Mouse (Mus musculus): ENCODE measurements around the gene Gm19684.
"Not testable (repeated sequence)": the region's sequence is repeated elsewhere in the genome, so short reads cannot be mapped to it uniquely, and the experiment has no call there.

The Gm19684 gene

DNA sequence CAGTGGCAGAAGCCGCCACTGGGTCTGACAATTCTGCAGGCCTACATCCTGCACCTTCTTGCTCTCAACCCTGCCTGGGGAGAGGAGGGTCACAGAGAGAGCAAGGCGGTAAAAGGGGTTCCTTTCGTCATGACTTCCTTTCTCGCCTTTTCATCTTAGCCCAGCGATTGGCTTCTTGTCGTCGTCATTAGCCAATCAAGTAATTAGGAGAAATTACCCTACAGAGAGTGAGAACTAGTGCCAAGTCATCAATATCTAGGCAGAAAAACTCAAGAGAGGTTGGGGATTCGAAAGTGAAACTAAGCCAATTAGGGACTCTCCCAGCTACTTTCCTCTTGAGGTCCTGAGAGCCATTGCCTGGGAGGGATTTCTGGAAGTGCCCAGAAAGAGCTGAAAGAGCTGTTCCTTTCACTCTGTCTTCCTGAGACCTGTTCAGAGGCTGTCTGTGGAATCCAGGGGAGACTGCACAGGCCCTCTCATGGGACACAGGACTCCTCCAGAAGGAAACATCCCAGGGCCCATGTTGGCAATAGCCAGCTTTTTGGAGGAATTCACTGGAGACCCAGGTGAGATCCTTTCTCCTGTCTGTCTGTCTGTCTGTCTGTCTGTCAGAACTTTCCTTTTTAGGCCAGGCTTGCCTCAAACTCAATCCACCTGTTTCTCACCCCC, at the start of gene Gm19684:
Gm19684 (plus strand) TSS at position 327 of the 669 bp plus-strand sequence.
- DNase-seq, result peak; percentile 75

- not testable (repeated sequence) for DNase-seq
Observed at GRCm38 (mm10) chr17:36081901-36082300, 39.6 kb upstream of the Gm19684 start.

GRCm38 (mm10) chr17:36082519-36083232, 38.8 kb upstream of the Gm19684 start:
- not testable (repeated sequence) for DNase-seq

DNA sequence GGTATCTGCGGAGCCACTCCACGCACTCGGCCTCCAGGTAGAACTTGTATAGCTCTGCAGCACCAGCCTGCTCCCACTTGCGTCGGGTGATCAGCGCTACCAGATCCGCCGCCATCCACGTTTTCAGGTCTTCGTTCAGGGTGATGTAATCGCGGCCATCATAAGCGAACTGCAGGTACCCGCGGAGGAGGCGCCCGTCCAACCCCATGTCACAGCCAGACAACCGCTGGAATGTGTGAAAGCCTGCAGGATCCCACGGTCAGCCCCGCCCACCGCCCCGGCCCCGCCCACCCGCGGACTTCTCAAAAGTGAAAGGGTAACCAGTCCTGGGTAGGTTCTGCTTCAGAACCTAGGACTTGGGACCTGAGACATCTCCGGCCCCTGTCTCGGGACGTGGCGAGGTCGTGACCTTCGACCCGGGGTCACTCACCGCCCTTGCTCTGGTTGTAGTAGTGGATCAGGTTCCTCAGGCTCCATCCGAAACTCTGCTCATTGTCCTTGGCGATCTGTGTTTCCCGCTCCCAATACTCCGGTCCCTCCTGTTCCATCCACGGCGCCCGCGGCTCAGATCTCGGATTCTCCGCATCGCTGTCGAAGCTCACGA, 38.1 kb upstream of the Gm19684 start:
- peak; percentile 77 for DNase-seq

GRCm38 (mm10) chr17:36083870-36084451, 37.5 kb upstream of the Gm19684 start:
- DNase-seq, result no peak

- DNase-seq, result not testable (repeated sequence)
Observed at GRCm38 (mm10) chr17:36085976-36086375, 35.5 kb upstream of the Gm19684 start.

- not testable (repeated sequence) for DNase-seq
Observed at GRCm38 (mm10) chr17:36091933-36092332, 29.5 kb upstream of the Gm19684 start.

DNA sequence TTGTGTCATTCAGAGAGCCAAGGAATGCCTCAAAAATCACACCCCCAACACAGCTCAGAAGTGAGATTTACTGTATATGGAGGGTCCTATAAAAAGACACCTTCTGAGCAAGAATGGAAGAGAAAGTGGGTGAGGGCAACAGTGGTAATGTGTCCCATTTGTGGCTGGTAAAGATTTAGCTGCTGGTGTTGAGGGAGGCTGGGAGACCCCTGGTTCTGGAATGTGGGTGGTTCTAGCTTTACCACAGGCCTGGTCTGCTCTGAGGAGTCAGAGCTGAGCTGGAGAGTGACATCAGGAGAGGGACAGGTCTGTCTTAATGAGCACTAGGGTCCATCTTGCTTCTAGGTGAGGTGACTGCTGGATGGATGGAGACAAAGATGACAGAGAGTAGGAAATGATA, 29.0 kb upstream of the Gm19684 start:
- not testable (repeated sequence) for DNase-seq

- no peak for DNase-seq
Observed at GRCm38 (mm10) chr17:36093936-36094335, 27.5 kb upstream of the Gm19684 start.

DNA sequence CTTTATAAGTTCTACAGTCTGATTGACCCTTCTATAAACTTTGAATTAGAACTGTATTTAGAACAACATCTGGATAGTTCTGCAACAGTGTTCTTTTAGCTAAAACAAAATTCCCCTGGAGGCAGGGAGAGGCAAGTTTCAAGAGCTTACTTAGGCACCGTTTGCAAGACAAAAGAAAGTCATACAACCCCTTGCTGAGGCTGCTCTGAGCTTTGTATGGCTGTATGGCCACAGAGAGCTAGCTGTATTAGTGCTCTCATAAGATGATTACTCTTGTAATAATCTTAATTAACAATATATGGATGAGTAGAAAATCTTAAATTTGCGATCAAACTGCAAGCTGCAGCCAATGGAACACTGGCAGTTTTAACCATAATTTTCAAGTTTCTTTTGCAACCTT, 21.9 kb upstream of the Gm19684 start:
- DNase-seq, result not testable (repeated sequence)

- DNase-seq, result peak; percentile 70
Observed at GRCm38 (mm10) chr17:36102091-36102490, 19.4 kb upstream of the Gm19684 start.

GRCm38 (mm10) chr17:36110129-36110528, 11.3 kb upstream of the Gm19684 start:
- DNase-seq, result not testable (repeated sequence)

DNA sequence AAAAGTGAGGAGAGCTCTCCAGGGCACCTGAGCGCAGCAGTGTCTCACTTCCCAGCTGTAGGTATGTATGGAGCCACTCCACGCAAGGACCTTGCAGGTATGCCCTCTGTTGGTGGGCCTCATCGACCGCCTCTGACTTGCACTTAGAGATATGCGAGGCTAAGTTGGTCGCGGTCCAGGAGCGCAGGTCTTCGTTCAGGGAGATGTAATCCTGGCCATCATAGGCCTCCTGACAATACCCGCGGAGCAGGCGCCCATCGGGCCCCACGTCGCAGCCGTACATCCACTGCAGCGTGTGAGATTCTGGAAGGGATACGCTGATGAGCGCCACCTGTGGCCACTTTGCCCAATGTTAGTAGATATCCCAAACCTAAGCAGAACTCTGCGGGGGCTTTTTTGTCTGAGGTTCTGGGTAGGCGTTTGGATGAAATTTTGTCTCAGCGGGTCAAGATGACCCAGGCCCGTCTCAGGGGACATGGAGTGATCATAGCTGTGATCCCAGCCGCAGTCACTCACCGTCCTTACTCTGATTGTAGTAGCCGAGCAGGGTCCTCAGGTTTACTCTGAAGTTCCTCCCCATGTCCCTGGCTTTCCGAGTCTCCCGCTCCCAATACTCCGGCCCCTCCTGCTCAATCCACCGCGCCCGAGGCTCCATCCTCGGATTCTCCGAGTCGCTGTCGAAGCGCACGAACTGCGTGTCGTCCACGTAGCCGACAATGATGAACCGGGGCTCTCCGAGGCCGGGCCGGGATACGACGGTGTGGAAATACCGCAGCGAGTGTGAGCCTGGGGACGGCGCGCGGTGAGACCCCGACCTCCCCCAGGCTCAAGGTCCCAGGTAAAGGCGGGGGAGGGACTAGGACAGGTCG, 10.6 kb upstream of the Gm19684 start:
- DNase-seq, result not testable (repeated sequence)

GRCm38 (mm10) chr17:36111510-36111868, 10.0 kb upstream of the Gm19684 start:
- not testable (repeated sequence) for DNase-seq

DNA sequence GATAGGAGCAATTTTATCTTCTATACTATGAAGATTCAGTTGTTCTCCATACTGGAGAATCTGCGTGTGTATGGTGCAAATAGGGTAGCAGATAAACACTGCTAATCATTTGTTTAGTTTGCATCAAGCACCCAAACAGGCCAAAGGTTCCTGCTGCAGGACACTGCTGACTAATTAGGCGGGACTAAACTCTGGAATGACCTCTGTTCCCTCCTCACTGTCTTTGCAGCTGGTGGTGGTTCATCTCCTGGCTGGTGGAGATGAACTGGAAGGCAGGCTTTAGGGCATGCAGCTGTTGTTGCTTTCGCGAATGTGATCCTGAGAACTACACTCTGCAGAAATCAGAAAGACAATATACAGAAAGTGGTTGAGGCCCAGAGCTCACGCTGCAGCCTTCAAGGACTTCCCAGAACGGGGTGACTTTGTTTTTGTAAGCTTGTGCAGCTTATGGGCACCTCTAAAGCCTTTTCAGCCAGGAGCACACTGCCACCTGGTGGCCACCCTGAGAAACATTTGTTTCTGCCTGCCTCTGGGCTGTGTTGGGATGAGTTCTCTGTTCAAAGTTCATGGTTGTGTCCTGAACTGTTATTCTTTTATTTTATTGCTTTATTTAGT, 7.4 kb upstream of the Gm19684 start:
- DNase-seq, result peak; percentile 49

- DNase-seq, result not testable (repeated sequence)
Observed at GRCm38 (mm10) chr17:36116545-36116944, 4.9 kb upstream of the Gm19684 start.

- not testable (repeated sequence) for DNase-seq
Observed at GRCm38 (mm10) chr17:36120839-36121238, 639 bp upstream of the Gm19684 start.

GRCm38 (mm10) chr17:36124111-36124510, 2.6 kb downstream of the Gm19684 start:
- DNase-seq, result not testable (repeated sequence)

DNA sequence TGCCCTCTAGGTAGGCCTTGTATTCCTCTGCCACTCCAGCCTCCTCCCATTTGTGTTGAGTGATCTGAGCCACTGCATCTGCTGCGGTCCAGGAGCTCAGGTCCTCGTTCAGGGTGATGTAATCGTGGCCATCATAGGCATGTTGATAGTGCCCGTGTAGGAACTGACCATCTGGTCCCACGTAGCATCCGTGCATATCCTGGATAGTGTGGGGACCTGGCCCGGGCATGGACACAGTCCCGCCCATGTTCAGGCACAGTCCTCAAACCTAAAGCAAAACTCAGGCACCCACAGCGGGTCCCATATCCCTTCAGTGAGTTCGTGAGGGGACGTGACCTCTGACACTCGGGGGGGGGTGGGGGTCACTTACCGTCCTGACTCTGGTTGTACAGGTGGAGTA, 7.0 kb downstream of the Gm19684 start:
- not testable (repeated sequence) for DNase-seq

GRCm38 (mm10) chr17:36128968-36129817, 7.7 kb downstream of the Gm19684 start, which contains the start of gene Gm7030:
Gene Gm7030, minus strand, starts transcription at chr17:36129425.
- DNase-seq, result peak; percentile 65
